Mouse (Mus musculus): Measurements from ENCODE around the gene Rimkla. TPM values are rescaled to one million over a fixed set of nuclear protein-coding genes. Genes with fewer than 3 reads are reported as not detected.

Gene Rimkla
- polyA plus RNA-seq, 1 experiment from 2014 or later, result 2.2 TPM

Other genes starting within 250 kb of the Rimkla start
- not detected in 2 replicates for gene Cldn19, start 237.2 kb downstream of the Rimkla start, polyA plus RNA-seq (2014; fragmentation: Nextera tagmentation; extraction: Ambion mirVana)
- 1,287 and 1,398 TPM in 2 replicates for gene Ybx1, start 198.0 kb downstream of the Rimkla start, polyA plus RNA-seq (2014; fragmentation: Nextera tagmentation; extraction: Ambion mirVana)
- gene Ppih, start 172.1 kb downstream of the Rimkla start, polyA plus RNA-seq (2014; fragmentation: Nextera tagmentation; extraction: Ambion mirVana), result 153 and 157 TPM in 2 replicates
- 6.7 and 7.7 TPM in 2 replicates for gene Ccdc30, start 77.1 kb downstream of the Rimkla start, polyA plus RNA-seq (2014; fragmentation: Nextera tagmentation; extraction: Ambion mirVana)
- gene Ppcs, start 70.2 kb downstream of the Rimkla start, polyA plus RNA-seq (2014; fragmentation: Nextera tagmentation; extraction: Ambion mirVana), result 32.5 and 34.3 TPM in 2 replicates
- not detected in 2 replicates for gene Zmynd12, start 69.8 kb downstream of the Rimkla start, polyA plus RNA-seq (2014; fragmentation: Nextera tagmentation; extraction: Ambion mirVana)
- 25.7 and 30.9 TPM in 2 replicates for gene Foxj3, start 44.4 kb upstream of the Rimkla start, polyA plus RNA-seq (2014; fragmentation: Nextera tagmentation; extraction: Ambion mirVana)
- 3.0 and 3.1 TPM in 2 replicates for gene Frg2f1, start 46.9 kb upstream of the Rimkla start, polyA plus RNA-seq (2014; fragmentation: Nextera tagmentation; extraction: Ambion mirVana)
- not detected in 2 replicates for gene Guca2a, start 145.1 kb upstream of the Rimkla start, polyA plus RNA-seq (2014; fragmentation: Nextera tagmentation; extraction: Ambion mirVana)
- gene Guca2b, start 166.3 kb upstream of the Rimkla start, polyA plus RNA-seq (2014; fragmentation: Nextera tagmentation; extraction: Ambion mirVana), result not detected in 2 replicates
- gene Hivep3, start 241.2 kb upstream of the Rimkla start, polyA plus RNA-seq (2014; fragmentation: Nextera tagmentation; extraction: Ambion mirVana), result 1.6 and 2.4 TPM in 2 replicates